Mouse (Mus musculus) frontal cortex, postnatal 36 days (tissue): Measurements from ENCODE around the gene 4930432M17Rik.
A peak's percentile ranks its signal among the peaks of the same experiment; 100 is the strongest.

Experiments
- DNase-seq, 2 experiments: peaks; one replicate each; pipeline ENCODE4 v3.0.0; 2022; ENCODE audit warnings: low spot score in 2 of 2

The 4930432M17Rik gene

GRCm38 (mm10) chr3:121707106-121707505 is 36.5 kb downstream of the 4930432M17Rik start:
- DNase-seq = no peak

- DNase-seq = peak in 1 of 2 experiments; percentile 24
These were observed 40.5 kb downstream of the 4930432M17Rik start for GRCm38 (mm10) chr3:121710894-121711531.

- DNase-seq = no peak
These were observed 41.7 kb downstream of the 4930432M17Rik start for GRCm38 (mm10) chr3:121712222-121712621.

- no peak for DNase-seq
These were observed 42.7 kb downstream of the 4930432M17Rik start for GRCm38 (mm10) chr3:121713151-121713701.

- no peak for DNase-seq
These were observed 43.3 kb downstream of the 4930432M17Rik start for GRCm38 (mm10) chr3:121713816-121714215.

GRCm38 (mm10) chr3:121714461-121714860 is 43.9 kb downstream of the 4930432M17Rik start:
- no peak for DNase-seq

GRCm38 (mm10) chr3:121715336-121715735 is 44.8 kb downstream of the 4930432M17Rik start:
- DNase-seq = no peak

GRCm38 (mm10) chr3:121715741-121716459 is 45.3 kb downstream of the 4930432M17Rik start:
- DNase-seq = no peak

- DNase-seq = no peak
These were observed 45.9 kb downstream of the 4930432M17Rik start for GRCm38 (mm10) chr3:121716480-121716879.

GRCm38 (mm10) chr3:121718679-121719078 is 48.1 kb downstream of the 4930432M17Rik start:
- DNase-seq = no peak

- DNase-seq = no peak
These were observed 49.1 kb downstream of the 4930432M17Rik start for GRCm38 (mm10) chr3:121719701-121720100.

- DNase-seq = no peak
These were observed 50.5 kb downstream of the 4930432M17Rik start for GRCm38 (mm10) chr3:121720801-121721690.

- DNase-seq = no peak
These were observed 51.1 kb downstream of the 4930432M17Rik start for GRCm38 (mm10) chr3:121721691-121722070.

GRCm38 (mm10) chr3:121722971-121723844 is 52.6 kb downstream of the 4930432M17Rik start, which contains the start of gene F3:
Gene F3 (plus strand): TSS chr3:121723537.
- peak in 1 of 2 experiments; percentile 63 for DNase-seq

- peak in 1 of 2 experiments; percentile 39 for DNase-seq
These were observed 53.5 kb downstream of the 4930432M17Rik start for GRCm38 (mm10) chr3:121723968-121724524.

- DNase-seq = no peak
These were observed 54.0 kb downstream of the 4930432M17Rik start for GRCm38 (mm10) chr3:121724553-121724952.

- DNase-seq = no peak
These were observed 55.1 kb downstream of the 4930432M17Rik start for GRCm38 (mm10) chr3:121725651-121726050.

- DNase-seq = no peak
These were observed 59.1 kb downstream of the 4930432M17Rik start for GRCm38 (mm10) chr3:121729678-121730077.
